Mouse (Mus musculus): ENCODE results near the gene Grip2.

Gene Grip2

DNA sequence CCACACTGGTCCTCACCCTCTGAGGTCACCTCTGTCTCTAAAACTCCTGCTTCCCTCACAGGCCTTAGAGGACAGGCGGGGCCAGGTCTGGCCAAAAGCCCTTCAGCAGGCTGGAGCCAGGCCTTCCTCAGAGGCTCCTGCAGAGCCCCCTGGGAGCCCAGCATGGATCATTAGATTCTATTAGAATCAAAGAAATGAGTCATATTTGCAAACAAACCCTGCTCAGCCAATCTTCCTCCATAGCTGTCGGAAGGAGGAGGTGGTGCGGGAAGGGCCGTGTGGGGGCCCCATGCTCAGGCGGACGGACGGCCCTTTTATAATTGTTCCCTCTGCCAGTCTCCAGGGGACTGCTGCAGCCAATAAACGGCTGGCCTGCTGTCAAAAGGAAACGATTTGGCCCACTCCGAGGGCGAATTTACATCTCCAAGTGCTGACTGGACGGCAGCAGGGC, 97.3 kb downstream of the Grip2 start:
- DNase-seq (ENCODE audit: low read depth, low spot score) = no peak

DNA sequence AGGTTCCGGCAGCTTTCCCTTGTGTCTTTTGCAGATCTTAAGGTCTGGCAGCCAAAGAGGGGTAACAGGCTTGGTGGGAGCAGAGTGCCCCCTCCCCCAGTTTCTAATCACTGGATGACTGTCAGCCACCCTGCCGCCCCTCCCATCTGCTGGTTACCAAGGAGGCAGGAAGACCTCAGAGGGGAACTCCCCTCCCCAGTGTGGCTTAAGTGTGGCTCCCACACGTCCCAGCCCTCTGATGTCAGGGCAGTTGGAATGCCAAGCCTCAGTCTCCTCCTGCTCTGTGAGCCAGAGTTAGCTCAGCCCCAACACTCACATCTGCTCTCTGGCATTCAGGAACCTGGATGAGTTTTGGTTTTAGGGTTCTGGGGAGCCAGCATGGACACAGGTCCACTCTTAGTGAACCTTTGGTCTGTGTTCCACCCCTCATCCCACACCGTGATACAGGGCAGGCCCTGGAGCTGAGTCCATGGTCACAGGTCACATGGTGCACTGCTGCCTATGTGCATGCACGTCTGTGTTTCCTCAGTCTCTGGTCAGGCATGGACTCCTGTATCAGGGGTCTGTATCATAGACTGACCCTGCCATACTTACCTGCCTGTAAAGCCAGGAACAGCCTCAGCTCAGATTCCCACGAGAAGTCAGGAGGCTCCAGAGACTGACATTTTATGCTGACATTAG, 98.0 kb downstream of the Grip2 start:
- no peak for DNase-seq (ENCODE audit: low read depth, low spot score)

DNA sequence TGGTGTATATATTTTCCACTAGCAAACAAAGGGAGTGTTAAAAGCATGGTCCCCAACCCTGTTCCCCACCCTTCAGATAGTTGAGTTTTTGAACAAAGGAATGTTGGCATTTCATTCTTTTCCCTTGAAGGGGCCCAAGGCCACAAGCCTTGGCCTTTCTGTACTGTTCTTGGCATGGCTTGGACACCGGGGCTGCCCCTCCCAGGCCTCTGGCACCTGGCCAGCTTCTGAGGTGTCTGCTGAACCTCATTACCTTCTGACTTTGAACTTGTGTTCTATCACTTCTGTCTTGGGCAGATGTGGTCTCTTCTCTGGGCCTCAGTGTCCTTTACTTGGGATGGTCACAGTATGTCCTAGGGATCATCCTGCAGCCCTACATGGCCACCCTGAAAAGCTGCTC, 99.7 kb downstream of the Grip2 start:
- no peak for DNase-seq (ENCODE audit: low read depth, low spot score)

DNA sequence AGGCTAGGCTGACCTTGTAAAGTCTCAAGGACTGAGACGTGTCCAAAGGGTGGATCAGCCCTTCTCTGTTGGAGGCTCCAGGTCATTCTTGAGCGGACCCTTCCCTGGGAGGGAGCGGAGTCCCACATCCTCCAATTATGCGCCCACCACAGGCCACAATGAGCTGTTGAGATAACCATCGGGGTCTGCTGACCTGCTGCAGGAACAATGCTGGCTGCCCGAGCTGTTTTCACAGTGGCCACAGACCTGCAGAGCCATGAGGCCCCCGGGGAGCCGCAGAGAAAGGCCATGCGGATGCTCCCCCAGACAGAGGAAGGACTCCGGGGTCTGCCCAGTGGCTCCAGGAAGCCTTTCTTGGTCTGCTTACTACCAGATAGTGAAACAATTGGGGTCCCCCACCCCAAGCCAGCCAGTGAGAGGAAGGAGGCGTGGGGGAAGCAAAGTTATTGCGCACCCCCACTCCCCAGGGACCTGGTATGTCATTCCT, 105.8 kb downstream of the Grip2 start:
- no peak for DNase-seq (ENCODE audit: low read depth, low spot score)

DNA sequence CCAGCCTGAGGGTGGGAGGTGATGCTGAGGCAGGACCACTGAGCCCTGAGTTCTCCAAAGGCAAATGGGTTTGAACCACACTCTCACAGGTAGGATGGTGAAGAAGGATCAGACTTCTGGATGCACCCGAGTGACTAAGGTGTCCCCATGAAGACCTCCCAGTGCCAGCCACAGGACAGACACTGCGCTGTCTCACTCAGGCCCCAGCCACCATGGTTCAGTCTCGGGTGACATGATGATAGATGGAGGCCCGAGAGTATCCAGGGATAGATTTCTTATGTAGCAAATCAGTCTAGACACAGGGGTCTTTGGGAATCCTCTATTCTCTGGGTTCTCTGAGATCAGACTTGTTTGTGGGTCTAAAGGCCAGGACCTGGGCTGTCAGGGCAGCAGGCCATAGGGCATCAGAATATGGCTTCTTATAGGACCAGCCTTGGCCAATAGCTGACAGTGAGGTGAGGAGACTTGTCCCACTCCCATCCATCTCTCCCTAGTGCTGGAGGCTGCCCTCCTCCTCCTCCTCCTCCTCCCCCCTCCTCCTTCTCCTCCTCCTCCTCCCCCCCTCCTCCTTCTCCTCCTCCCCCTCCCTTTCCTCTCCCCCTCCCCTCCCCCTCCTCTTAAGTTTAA, 106.3 kb downstream of the Grip2 start:
- DNase-seq (ENCODE audit: low read depth, low spot score) = no peak

DNA sequence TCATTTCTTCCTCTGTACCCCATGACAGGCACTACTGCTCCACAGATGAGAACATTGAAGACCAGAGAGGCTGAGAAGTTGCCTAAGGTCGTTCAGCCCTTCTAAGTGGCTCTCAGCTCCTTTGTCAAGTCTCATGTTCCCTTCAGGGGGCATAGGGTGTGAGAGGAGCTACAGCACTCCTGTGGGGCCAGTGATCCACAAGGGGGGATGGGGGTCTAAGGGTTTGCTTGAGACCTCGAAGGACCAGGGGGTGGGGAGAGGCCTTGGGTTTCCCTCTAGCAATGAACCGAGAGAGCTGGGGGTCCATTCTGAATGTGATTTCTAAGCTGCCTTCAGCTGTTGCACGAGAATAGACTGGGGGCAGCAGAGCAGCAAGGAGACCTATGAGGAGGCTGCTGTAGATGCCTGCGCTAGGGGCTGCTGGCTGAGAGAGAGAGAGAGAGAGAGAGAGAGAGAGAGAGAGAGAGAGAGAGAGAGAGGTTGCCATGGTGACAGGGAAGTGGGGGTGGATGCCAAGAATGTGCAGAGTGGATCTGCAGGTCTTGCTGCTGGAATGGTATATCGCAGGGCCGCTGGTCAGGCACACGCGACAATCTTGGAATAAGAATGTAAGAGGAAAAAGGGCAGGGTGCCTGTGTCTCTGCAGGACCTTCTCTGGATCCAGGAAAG, 107.1 kb downstream of the Grip2 start:
- DNase-seq (ENCODE audit: low read depth, low spot score) = no peak

DNA sequence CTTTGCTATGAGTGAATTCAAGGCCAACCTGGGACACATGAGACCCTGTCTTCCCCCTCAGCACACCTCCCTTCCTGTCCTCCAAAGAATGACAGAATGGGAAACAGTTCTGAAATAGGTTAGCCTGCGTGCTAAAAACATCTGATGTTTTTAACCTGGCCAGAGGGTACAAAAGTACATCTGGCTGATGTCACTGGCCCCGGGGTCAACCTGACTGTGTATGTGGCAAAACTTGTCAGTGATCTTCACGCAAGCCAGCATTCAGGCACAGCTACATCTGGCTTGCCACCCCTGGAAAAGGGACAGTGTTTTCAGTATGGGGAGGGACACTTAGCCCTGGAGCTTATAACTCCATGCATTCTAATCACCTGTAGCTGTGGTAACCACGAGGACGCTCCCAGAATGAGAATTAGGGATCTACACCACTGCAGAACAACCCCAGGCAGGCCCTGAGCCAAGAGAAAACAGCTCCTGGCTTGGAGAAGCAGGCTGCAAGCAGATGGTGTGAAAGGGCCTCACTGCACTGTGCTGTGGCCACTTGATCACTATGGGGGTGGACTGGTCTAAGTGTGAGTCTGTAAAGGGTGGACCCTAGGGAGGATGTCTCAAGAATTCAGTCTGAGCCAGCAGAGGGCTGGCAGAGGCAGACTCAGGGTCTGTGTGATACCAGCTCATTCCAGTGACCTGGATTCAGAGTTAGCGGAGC, 107.9 kb downstream of the Grip2 start:
- DNase-seq (ENCODE audit: low read depth, low spot score) = no peak

DNA sequence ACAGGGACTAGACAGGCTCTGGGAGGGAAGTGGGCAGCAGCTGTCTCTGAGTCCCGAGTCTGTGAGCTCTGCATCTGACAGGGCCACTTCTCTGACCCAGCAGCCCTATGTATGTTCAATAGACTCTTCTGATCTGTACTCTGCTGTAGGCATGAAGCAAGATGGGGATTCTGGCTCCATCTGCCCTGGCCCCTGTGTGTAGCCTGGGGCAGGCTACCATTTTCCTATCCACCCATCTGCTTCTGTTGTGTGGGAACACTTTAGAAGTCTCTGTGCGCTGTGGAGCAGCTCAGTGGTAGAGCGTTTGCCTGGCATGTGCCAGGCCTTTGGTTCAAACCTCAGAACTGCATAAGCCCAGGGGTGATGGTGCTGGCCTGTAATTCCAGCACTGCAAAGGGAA, 108.4 kb downstream of the Grip2 start:
- DNase-seq (ENCODE audit: low read depth, low spot score) = no peak

DNA sequence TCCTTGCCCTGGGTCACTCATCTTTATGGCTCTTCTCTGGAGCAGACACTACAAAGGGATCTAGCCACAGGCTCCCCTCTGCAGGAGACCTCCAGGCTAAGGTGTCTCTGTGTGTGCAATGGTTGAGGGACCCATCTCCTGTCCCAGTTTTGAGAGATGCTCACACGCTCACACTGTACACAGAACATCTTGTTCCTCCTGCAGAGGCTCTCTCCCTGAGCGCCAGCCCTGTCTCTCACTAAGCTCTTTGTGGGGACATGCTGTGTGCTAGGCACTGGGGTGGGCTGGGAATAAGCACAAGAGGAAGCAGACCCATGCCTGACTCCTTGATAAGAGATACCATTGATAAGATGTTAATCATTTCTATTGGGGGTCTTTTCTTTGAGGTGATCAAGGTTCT, 109.0 kb downstream of the Grip2 start:
- no peak for DNase-seq (ENCODE audit: low read depth, low spot score)

DNA sequence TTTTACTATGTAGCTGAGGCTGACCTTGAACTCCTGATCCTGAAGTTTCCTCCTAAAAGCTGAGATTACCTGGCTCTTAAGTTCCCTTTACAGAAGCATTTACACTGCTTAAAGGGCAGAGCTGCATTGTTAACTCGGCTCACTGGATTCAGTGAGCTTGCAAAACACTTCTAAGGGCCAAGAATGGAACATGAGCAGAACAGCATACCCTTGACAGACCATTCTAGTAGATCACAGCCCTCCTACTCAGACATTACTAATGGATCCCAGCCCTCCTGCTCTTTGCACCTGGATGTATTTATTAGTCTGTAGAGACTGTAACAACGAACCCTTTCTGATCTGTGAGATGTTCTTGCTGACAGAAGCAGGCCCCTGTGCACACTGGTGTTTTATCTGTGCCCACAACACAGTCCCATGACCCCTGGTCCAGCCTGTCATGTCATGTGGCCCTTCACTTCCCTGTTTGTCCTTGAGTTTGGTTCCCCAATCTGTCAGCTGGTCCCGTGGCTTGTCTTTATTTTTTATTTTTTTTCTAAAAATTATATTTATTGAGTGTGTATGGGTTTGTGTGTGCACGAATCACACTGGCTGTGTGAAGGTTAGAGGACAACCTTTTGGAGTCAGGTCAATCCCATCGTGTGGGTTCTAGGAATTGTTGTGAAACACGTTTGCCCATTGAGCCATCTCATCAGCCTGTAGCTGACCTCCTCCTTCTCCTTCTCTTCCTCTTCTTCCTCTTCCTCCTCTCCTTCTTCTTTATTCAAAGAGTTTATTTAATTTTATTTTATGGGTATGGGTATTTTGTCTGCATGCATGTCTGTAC, 110.9 kb downstream of the Grip2 start:
- DNase-seq (ENCODE audit: low read depth, low spot score) = no peak

DNA sequence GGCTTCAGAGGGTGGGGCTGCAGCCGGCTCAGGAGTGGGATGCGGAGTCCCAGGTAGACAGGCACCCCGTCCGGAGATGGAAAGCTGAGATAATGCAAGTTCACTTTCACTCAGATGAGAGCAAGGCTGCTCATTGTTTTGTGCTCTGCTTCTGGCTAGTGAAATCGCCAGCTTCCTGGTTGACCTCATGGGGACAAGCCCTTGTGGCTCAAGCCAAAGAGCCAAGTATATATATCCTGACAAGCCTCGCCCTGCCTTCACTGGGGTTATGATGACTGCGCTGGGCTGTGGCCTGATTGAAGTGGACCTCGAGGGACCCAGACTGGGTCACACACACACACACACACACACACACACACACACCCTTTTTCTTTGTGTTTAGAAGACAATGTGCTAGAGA, 112.0 kb downstream of the Grip2 start:
- DNase-seq (ENCODE audit: low read depth, low spot score) = no peak

DNA sequence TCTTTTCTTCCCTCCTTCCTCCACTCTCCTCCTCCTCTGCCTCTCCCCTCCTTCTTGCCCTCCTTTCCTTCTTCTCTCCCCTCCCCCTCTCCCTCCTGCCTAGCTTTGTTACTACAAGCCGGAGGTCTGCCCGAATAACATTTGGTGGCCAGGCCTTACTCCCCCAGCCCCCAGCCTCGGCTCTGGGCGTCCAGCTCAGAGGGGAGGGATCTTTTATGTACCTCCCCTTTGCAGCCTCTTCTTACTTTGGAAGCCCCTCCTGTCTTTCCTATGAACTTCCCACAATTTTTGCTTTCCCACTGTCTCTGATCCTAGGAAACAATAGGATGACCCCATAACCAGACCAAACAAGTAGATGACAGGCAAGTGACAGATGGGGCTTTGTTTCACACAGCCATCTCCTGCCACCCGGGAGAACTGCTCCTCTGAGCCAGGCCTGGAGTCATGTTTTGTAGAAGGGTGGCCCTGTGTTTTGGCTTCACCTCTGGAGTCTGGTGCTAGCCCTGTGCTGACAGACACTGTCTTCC, 113.6 kb downstream of the Grip2 start:
- DNase-seq (ENCODE audit: low read depth, low spot score) = no peak

DNA sequence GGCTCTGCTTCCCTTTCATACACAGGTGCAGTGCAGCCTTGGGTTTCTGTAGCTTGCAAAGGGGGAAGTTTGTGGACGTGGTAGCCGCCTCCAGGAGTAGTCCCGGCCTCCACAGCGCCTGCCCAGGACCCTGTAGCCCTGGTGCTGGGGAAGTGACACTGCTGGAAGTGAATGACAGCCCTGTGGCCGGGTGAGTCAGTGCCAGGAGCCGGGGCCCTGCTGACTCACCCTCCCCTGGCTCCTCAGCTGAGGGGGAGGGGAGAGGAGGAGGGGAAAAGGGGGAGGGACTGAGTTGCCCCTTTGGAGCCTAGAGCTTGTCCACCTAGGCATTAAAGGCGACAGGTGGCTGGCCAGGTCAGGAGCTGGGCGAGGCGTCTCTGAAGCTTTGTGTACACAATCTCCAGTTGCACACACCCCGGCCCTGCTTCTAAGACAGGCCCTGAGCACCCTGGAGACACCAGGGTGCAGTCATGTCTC, 114.2 kb downstream of the Grip2 start:
- DNase-seq (ENCODE audit: low read depth, low spot score) = peak; percentile 85

DNA sequence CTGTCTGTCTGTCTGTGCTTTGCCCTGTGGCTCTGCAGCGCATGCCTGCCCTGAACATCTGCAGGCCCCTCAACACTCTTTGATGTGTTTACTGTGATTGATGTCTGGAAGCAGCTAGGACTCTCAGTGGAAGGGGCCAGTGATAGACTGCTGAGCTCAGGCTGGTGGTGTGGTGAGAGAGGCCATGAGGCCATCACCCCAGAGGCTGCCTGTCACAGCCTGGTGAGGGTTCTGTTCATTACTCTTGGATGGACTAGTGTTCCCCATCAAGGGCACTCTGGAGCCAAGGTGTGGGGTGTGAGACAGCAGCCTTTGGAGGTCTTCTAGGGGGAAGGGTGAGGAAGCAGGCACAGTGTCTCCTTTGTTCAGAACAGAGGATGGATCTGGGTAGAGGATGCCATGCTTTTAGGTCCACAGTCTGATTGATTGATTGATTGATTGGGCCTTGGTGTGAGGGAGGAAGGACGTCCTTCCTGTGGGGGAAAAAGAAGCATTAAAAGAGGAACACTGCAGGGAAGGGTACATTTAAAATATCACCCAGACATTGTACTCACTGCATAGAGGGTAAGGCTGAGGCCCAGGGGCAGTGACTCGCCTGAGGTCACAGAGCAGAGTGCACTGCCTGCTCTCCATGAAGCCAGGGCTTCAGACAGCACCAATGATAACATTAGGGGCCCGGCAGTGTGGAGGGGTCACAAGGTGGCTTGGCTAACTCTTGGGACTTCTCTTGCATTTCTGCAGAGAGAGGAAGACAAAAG, 114.8 kb downstream of the Grip2 start:
- DNase-seq (ENCODE audit: low read depth, low spot score) = no peak

All from A20 (cell line).